Mouse (Mus musculus) olfactory bulb, adult 2 months (tissue): ENCODE measurements around the gene Ccdc146.

Experiments used
- CTCF ChIP-seq: fragments of 200-500 bp; IDR thresholded peaks from 2 replicates; pipeline ENCODE4 v1.5.1; 2012; ENCODE audit warnings: low read depth, mild to moderate bottlenecking, low read length, moderate library complexity; ENCODE audit not compliant: insufficient read depth
- POLR2A ChIP-seq: fragments of 200-500 bp; IDR thresholded peaks from 2 replicates; pipeline ENCODE4 v1.6.1; 2012; ENCODE audit warnings: mild to moderate bottlenecking, low read depth, low read length, moderate library complexity; ENCODE audit not compliant: insufficient read depth

DNA sequence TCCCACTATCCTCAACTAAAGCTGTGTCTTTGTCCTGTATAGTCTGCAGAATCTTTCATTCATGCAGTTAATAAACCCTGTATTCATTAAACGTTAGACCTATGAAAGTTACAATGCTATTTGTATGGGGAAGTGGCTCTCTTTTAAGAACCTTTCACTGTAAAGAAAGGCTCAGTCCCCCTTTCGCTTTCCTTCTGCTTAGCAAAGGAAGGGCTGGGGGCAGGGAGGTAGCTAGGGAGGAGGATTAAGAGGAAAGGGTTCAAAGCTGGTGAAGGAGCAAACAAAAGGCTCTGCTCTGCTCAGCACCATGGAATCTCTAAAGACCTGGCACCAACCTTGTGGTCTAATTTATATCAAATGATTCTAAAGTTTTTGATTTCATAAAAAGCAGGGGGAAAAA lies 57.0 kb downstream of the Ccdc146 start:
- no peak for TF ChIP-seq CTCF
- no peak for TF ChIP-seq POLR2A
